Mouse (Mus musculus) forebrain, embryonic 14.5 days (tissue): ENCODE measurements around the gene Elf3. TPM values are rescaled to one million over a fixed set of nuclear protein-coding genes. Genes with fewer than 3 reads are reported as not detected.

Experiments used
- ATAC-seq: fragments of 200-750 bp; cut with Nextera tagmentation; 2 replicates; pipeline ENCODE4 v1.8.0; 2017; ENCODE audit warnings: mild to moderate bottlenecking, moderate library complexity
- DNase-seq: peaks from one replicate; pipeline ENCODE4 v3.0.0-alpha.2; 2015; ENCODE audit warnings: low spot score
- H3K27ac ChIP-seq: fragments of 300-500 bp; sonication (generic); 2 replicates; pipeline ENCODE4 v1.5.1; 2014; ENCODE audit warnings: low read depth, mild to moderate bottlenecking, control low read depth, low read length, moderate library complexity
- H3K27me3 ChIP-seq: fragments of 300-500 bp; sonication (generic); replicated peaks from 2 replicates; pipeline ENCODE4 v1.6.1; 2014; ENCODE audit warnings: low read length, control low read depth, mixed read lengths; ENCODE audit not compliant: control insufficient read depth, insufficient read depth
- H3K36me3 ChIP-seq: fragments of 300-500 bp; sonication (generic); 2 replicates; pipeline ENCODE4 v1.6.1; 2014; ENCODE audit warnings: low read length, control low read depth; ENCODE audit not compliant: control insufficient read depth, insufficient read depth
- H3K4me1 ChIP-seq: fragments of 300-500 bp; sonication (generic); 2 replicates; pipeline ENCODE4 v1.6.1; 2014; ENCODE audit warnings: antibody characterized with exemption, low read length, control low read depth; ENCODE audit not compliant: control insufficient read depth, insufficient read depth
- H3K4me2 ChIP-seq: fragments of 300-500 bp; sonication (generic); 2 replicates; pipeline ENCODE4 v1.6.1; 2014; ENCODE audit warnings: mild to moderate bottlenecking, control low read depth, low read length
- H3K4me3 ChIP-seq: fragments of 300-500 bp; sonication (generic); 2 replicates; pipeline ENCODE4 v1.5.1; 2014; ENCODE audit warnings: low read depth, low read length, control low read depth
- H3K9ac ChIP-seq: fragments of 300-500 bp; sonication (generic); 2 replicates; pipeline ENCODE4 v1.6.1; 2014; ENCODE audit warnings: mild to moderate bottlenecking, low read length, control low read depth, moderate library complexity
- H3K9me3 ChIP-seq: fragments of 300-500 bp; sonication (generic); replicated peaks from 2 replicates; pipeline ENCODE4 v1.6.1; 2016; ENCODE audit warnings: low read length, control low read depth, mixed read lengths; ENCODE audit not compliant: control insufficient read depth
- WGBS: fragments of 180-500 bp; shearing (Covaris S2); extraction: QIAGEN DNeasy Blood & Tissue Kit; methylation state at CpG from one replicate; pipeline ENCODE4 v1.1.7; 2014; 5-methylcytosine and 5-hydroxymethylcytosine counted together
- polyA plus RNA-seq: library from polyadenylated mRNA; unstranded; fragments of >200 nt; fragmentation: Nextera tagmentation; extraction: Ambion mirVana; gene quantifications from 2 replicates; pipeline ENCODE4 v1.2.1, GENCODE M21; 2014

Elf3 gene
- polyA plus RNA-seq, 1 experiment from 2014 or later = 0.13 TPM

- WGBS = 82% methylated on average over 13 of the region's 13 CpGs
- Histone ChIP-seq H3K4me3 (no peak overlapping the region), H3K4me1 (no peaks in the 10 kb centered on the region), H3K9ac (no peak overlapping the region), H3K27me3 (no peaks in the 10 kb centered on the region), H3K27ac (no peak overlapping the region), H3K36me3 (no peaks in the 10 kb centered on the region), H3K4me2 (no peak overlapping the region), H3K9me3 (no peaks in the 10 kb centered on the region)
- ATAC-seq (no peak), DNase-seq (no peak)
Observed at GRCm38 (mm10) chr1:135227339-135227950, 30.9 kb downstream of the Elf3 start.

DNA sequence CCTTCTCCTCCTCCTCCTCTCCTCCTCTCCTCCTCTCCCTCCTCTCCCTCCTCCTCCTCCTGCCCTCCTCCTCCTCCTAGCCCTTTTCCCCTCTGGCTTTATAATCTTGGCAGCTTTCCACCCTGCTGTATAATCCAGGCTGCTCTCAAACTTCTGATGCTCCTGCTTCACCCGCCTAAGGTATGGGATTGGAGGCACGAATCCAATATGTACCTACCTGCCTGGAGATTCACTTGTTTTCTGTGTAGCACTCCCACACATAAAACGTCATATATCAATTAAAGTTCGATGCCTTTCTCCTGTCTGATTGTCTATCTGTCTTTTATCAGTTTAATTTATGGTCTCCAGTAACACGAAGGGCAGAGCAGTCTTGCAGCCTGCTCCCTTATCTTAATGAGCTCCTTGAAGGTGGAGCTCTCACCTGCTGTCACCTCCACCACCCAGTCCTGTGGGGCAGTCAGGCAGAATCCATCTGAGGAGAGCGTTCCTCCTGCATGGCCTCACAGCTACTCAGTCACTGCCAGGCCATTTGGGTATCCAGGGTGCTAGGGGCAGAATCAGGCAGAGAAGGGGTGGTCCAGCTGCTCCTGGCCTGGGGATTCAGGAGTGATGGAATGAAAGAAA is 33.3 kb downstream of the Elf3 start:
- no peak overlapping the region for H3K4me3 ChIP-seq
- no peak overlapping the region for H3K4me2 ChIP-seq
- H3K9ac ChIP-seq = no peak overlapping the region
- H3K27me3 ChIP-seq = no peaks in the 10 kb centered on the region
- H3K4me1 ChIP-seq = no peaks in the 10 kb centered on the region
- no peak overlapping the region for H3K27ac ChIP-seq
- 62% methylated on average over 6 of the region's 6 CpGs for WGBS
- ATAC-seq (no peak), DNase-seq (peak; percentile 25)
- H3K9me3 ChIP-seq = no peaks in the 10 kb centered on the region
- no peaks in the 10 kb centered on the region for H3K36me3 ChIP-seq

- Histone ChIP-seq H3K4me1 (no peaks in the 10 kb centered on the region), H3K4me2 (no peak overlapping the region), H3K4me3 (no peak overlapping the region), H3K36me3 (no peaks in the 10 kb centered on the region), H3K27ac (no peak overlapping the region), H3K27me3 (no peaks in the 10 kb centered on the region), H3K9me3 (no peaks in the 10 kb centered on the region), H3K9ac (no peak overlapping the region)
- DNase-seq (no peak), ATAC-seq (no peak)
- WGBS = 84% methylated on average over 3 of the region's 3 CpGs
Observed at GRCm38 (mm10) chr1:135224147-135224546, 34.2 kb downstream of the Elf3 start.

DNA sequence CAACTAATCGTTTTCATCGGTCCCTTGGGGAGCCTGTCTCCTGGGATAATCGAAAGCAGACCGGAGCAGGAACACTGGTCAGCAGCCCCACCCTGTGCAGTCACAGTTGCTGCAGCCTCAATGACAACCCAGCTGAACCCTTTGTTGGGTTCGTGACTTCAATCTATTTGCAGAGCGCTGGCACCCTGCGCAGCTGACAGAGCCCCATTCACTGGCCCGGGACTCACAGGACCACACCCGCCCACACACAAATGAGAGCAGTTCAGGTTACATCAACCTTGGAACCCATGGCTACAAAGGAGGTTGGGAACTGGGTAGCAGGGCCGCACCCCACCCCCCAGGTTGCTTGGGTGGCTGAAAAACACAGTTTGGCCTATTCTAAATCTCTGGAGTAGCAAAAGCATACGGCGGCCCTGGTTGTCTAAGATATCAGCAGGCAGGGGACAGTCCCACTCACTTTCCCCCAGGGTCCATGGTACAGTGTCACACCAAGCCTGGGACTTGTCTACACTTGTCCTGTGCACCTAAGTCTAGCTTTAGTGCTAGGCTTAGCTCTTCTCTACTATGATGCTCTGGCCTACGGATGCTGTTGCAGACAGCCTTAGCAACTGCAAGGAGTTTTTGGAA is 40.6 kb downstream of the Elf3 start:
- Histone ChIP-seq H3K4me3 (no peak overlapping the region), H3K27ac (no peak overlapping the region), H3K9ac (no peak overlapping the region), H3K36me3 (no peaks in the 10 kb centered on the region), H3K9me3 (no peaks in the 10 kb centered on the region), H3K4me2 (no peak overlapping the region), H3K4me1 (no peaks in the 10 kb centered on the region), H3K27me3 (no peaks in the 10 kb centered on the region)
- no peak for ATAC-seq
- WGBS = 42% methylated on average over 13 of the region's 13 CpGs
- DNase-seq = no peak

DNA sequence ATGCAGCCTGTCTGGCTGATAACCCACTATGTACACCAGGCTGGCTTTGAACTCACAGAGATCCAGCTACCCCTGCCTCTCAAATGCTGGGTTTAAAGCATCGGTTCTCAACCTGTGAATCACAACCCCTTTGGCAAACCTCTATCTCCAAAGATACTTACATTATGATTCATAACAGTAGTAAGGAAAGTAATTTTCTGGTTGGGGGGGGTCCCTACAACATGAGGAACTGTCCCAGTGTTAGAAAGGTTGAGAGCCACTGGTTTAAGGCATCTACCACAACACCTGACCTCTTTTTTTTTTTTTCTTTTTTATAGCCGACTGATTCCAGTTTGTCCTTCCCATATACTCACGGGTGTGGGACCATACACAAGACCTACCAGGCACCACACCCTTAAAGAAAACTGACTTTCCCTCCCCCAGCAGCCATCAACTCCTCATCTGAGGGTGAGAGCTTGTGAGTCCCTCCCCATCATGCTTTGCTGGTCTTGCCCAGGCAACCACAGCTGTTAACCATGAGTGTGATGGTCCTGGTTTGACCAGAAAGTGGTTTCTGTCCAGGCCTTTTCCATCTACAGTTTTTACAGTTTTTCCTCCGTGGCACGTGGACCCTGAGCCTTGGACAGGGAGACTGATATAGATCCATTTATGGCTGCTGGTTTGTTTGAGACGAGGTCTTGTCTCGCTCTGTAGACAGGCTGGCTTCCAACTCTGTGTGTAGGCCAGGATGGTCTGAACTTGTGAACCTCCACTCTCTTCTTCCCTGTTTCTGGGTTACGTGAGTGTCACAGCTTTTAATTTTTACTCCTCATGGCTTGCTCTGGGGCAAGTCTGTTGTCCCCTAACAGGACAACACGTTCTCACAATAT is 44.4 kb downstream of the Elf3 start:
- no peaks in the 10 kb centered on the region for H3K36me3 ChIP-seq
- no peak for ATAC-seq
- 86% methylated on average over 9 of the region's 9 CpGs for WGBS

DNA sequence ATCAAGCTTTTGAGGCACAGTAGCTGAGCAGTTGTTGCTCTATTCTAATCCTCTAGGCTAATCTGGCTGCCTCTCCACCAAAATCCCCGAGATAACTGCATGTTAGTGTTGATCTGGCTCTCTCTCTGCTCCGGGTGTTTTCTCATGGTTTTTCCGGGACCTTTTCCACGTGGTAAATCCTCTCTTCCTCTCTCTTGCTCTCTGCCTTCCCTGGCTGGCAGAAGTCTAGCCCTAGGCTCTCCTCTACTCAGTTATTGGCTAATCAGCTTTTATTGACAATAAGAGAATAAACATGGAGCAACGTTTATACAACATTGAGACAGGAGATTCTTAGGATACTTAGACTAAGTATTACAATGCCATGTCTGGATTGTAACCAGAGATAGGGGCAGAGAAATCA is 47.9 kb downstream of the Elf3 start:
- Histone ChIP-seq H3K4me3 (no peak overlapping the region), H3K27ac (no peak overlapping the region), H3K9me3 (no peaks in the 10 kb centered on the region), H3K27me3 (no peaks in the 10 kb centered on the region), H3K4me2 (no peak overlapping the region), H3K9ac (no peak overlapping the region), H3K36me3 (no peaks in the 10 kb centered on the region), H3K4me1 (no peaks in the 10 kb centered on the region)
- ATAC-seq (no peak), DNase-seq (no peak)
- WGBS = 62% methylated on average over 5 of the region's 5 CpGs

More for the DNA sequence above, 44.4 kb downstream of the Elf3 start:
- Histone ChIP-seq H3K4me3 (no peak overlapping the region), H3K27me3 (no peaks in the 10 kb centered on the region), H3K4me1 (no peaks in the 10 kb centered on the region), H3K27ac (no peak overlapping the region), H3K4me2 (no peak overlapping the region), H3K9me3 (no peaks in the 10 kb centered on the region), H3K9ac (no peak overlapping the region)
- DNase-seq = no peak

GRCm38 (mm10) chr1:135208716-135209115 is 49.7 kb downstream of the Elf3 start:
- Histone ChIP-seq H3K4me3 (no peak overlapping the region), H3K4me1 (no peaks in the 10 kb centered on the region), H3K36me3 (no peaks in the 10 kb centered on the region), H3K27ac (no peak overlapping the region), H3K4me2 (no peak overlapping the region), H3K9me3 (no peaks in the 10 kb centered on the region), H3K9ac (no peak overlapping the region), H3K27me3 (no peaks in the 10 kb centered on the region)
- WGBS = 73% methylated on average over 9 of the region's 9 CpGs
- DNase-seq (no peak), ATAC-seq (no peak)

- H3K27me3 ChIP-seq = no peaks in the 10 kb centered on the region
- H3K4me1 ChIP-seq = no peaks in the 10 kb centered on the region
- H3K9me3 ChIP-seq = no peaks in the 10 kb centered on the region
- no peak overlapping the region for H3K4me3 ChIP-seq
- no peak overlapping the region for H3K27ac ChIP-seq
- H3K36me3 ChIP-seq = no peaks in the 10 kb centered on the region
- no peak overlapping the region for H3K9ac ChIP-seq
- ATAC-seq (no peak), DNase-seq (no peak)
- no peak overlapping the region for H3K4me2 ChIP-seq
- WGBS = 91% methylated on average over 14 of the region's 14 CpGs
Observed at GRCm38 (mm10) chr1:135206586-135207339, 51.6 kb downstream of the Elf3 start.
